Mouse (Mus musculus) hindbrain, postnatal 0 days (tissue): ENCODE measurements at regions not wholly inside any gene's neighbourhood (a gene's known extent, or its start where the extent isn't known, plus 50 kb on each side); places are given as distances from the start of the nearest gene placed in this dataset.

Experiments
- ATAC-seq: fragments of 200-750 bp; cut with Nextera tagmentation; 2 replicates; pipeline ENCODE4 v1.8.0; 2017; ENCODE audit warnings: mild to moderate bottlenecking, moderate TSS enrichment, moderate library complexity
- DNase-seq: peaks from one replicate; pipeline ENCODE4 v3.0.0-alpha.2; 2015; ENCODE audit warnings: low spot score
- H3K27ac ChIP-seq: fragments of 300-500 bp; sonication (generic); 2 replicates; pipeline ENCODE4 v1.5.1; 2014; ENCODE audit warnings: mild to moderate bottlenecking
- H3K27me3 ChIP-seq: fragments of 300-500 bp; sonication (generic); 2 replicates; pipeline ENCODE4 v1.6.1; 2014; ENCODE audit warnings: low read length, mixed read lengths; ENCODE audit not compliant: insufficient read depth
- H3K36me3 ChIP-seq: fragments of 300-500 bp; sonication (generic); 2 replicates; pipeline ENCODE4 v1.6.1; 2014; ENCODE audit warnings: low read length, mixed read lengths; ENCODE audit not compliant: insufficient read depth
- H3K4me1 ChIP-seq: fragments of 300-500 bp; sonication (generic); 2 replicates; pipeline ENCODE4 v1.6.1; 2014; ENCODE audit warnings: antibody characterized with exemption, low read length, mixed read lengths; ENCODE audit not compliant: insufficient read depth
- H3K4me2 ChIP-seq: fragments of 300-500 bp; sonication (generic); 2 replicates; pipeline ENCODE4 v1.6.1; 2014; ENCODE audit warnings: low read depth, mild to moderate bottlenecking, low read length, moderate library complexity, mixed read lengths
- H3K4me3 ChIP-seq: fragments of 300-500 bp; sonication (generic); 2 replicates; pipeline ENCODE4 v1.5.1; 2014; ENCODE audit warnings: low read length
- H3K9ac ChIP-seq: fragments of 300-500 bp; sonication (generic); replicated peaks from 2 replicates; pipeline ENCODE4 v1.6.1; 2014; ENCODE audit warnings: mild to moderate bottlenecking, low read length, moderate library complexity, mixed read lengths
- H3K9me3 ChIP-seq: fragments of 300-500 bp; sonication (generic); 2 replicates; pipeline ENCODE4 v1.6.1; 2016; ENCODE audit warnings: low read length, mixed read lengths
- CTCF ChIP-seq: IDR thresholded peaks from 2 replicates; pipeline ENCODE4 v1.5.1; 2016; ENCODE audit warnings: antibody characterized with exemption, control low read depth, low read depth
- WGBS: fragments of 180-500 bp; shearing (Covaris S2); extraction: QIAGEN DNeasy Blood & Tissue Kit; methylation state at CpG from one replicate; pipeline ENCODE4 v1.1.7; 2014; 5-methylcytosine and 5-hydroxymethylcytosine counted together

- no peak overlapping the region for H3K4me2 ChIP-seq
- H3K9ac ChIP-seq = no peak overlapping the region
- DNase-seq = no peak
- TF ChIP-seq CTCF = no peak
- H3K27me3 ChIP-seq = no peaks in the 10 kb centered on the region
- no peak overlapping the region for H3K4me3 ChIP-seq
- no peak overlapping the region for H3K27ac ChIP-seq
- H3K36me3 ChIP-seq = no peaks in the 10 kb centered on the region
- no peaks in the 10 kb centered on the region for H3K4me1 ChIP-seq
- WGBS = 56% methylated on average over 10 of the region's 10 CpGs
- no peak for ATAC-seq
- H3K9me3 ChIP-seq = no peaks in the 10 kb centered on the region
Measured at GRCm38 (mm10) chr8:8416092-8416701, 244.8 kb downstream of the Efnb2 start.

- TF ChIP-seq CTCF = no peak
- no peak for DNase-seq
- H3K4me3 ChIP-seq = no peak overlapping the region
- no peak overlapping the region for H3K9ac ChIP-seq
- H3K27me3 ChIP-seq = no peaks in the 10 kb centered on the region
- no peaks in the 10 kb centered on the region for H3K36me3 ChIP-seq
- no peaks in the 10 kb centered on the region for H3K4me1 ChIP-seq
- WGBS = 83% methylated on average over 3 of the region's 3 CpGs
- ATAC-seq = no peak
- no peak overlapping the region for H3K4me2 ChIP-seq
- no peak overlapping the region for H3K27ac ChIP-seq
- no peaks in the 10 kb centered on the region for H3K9me3 ChIP-seq
Measured at GRCm38 (mm10) chr8:8407357-8407756, 253.7 kb downstream of the Efnb2 start.

GRCm38 (mm10) chr8:8403410-8403809, 257.6 kb downstream of the Efnb2 start:
- no peaks in the 10 kb centered on the region for H3K36me3 ChIP-seq
- ATAC-seq = no peak
- no peak overlapping the region for H3K9ac ChIP-seq
- no peak for DNase-seq
- TF ChIP-seq CTCF = no peak
- no peaks in the 10 kb centered on the region for H3K4me1 ChIP-seq
- 79% methylated on average over 3 of the region's 3 CpGs for WGBS
- H3K9me3 ChIP-seq = no peaks in the 10 kb centered on the region
- H3K27ac ChIP-seq = no peak overlapping the region
- H3K4me3 ChIP-seq = no peak overlapping the region
- no peaks in the 10 kb centered on the region for H3K27me3 ChIP-seq
- H3K4me2 ChIP-seq = no peak overlapping the region

GRCm38 (mm10) chr8:8392303-8392702, 268.7 kb downstream of the Efnb2 start:
- H3K27ac ChIP-seq = no peak overlapping the region

GRCm38 (mm10) chr8:8391321-8391720, 269.7 kb downstream of the Efnb2 start:
- ATAC-seq = no peak

More at GRCm38 (mm10) chr8:8392303-8392702, 268.7 kb downstream of the Efnb2 start:
- no peaks in the 10 kb centered on the region for H3K36me3 ChIP-seq
- DNase-seq (peak; percentile 10), ATAC-seq (no peak)
- H3K4me2 ChIP-seq = no peak overlapping the region
- H3K9me3 ChIP-seq = no peaks in the 10 kb centered on the region
- no peaks in the 10 kb centered on the region for H3K4me1 ChIP-seq
- TF ChIP-seq CTCF = no peak
- no peak overlapping the region for H3K9ac ChIP-seq
- H3K27me3 ChIP-seq = no peaks in the 10 kb centered on the region
- no peak overlapping the region for H3K4me3 ChIP-seq
- WGBS = 54% methylated on average over 5 of the region's 5 CpGs

GRCm38 (mm10) chr8:8378248-8378647, 282.8 kb downstream of the Efnb2 start:
- WGBS = 63% methylated on average over 4 of the region's 4 CpGs
- no peaks in the 10 kb centered on the region for H3K36me3 ChIP-seq
- no peak overlapping the region for H3K4me2 ChIP-seq
- H3K27ac ChIP-seq = no peak overlapping the region
- no peak overlapping the region for H3K9ac ChIP-seq
- no peak for ATAC-seq
- no peaks in the 10 kb centered on the region for H3K4me1 ChIP-seq
- H3K27me3 ChIP-seq = no peaks in the 10 kb centered on the region
- no peak for TF ChIP-seq CTCF
- H3K4me3 ChIP-seq = no peak overlapping the region
- H3K9me3 ChIP-seq = no peaks in the 10 kb centered on the region
- peak; percentile 4 for DNase-seq

More at GRCm38 (mm10) chr8:8391321-8391720, 269.7 kb downstream of the Efnb2 start:
- H3K27ac ChIP-seq = no peak overlapping the region
- no peak for TF ChIP-seq CTCF
- H3K9ac ChIP-seq = no peak overlapping the region
- no peaks in the 10 kb centered on the region for H3K27me3 ChIP-seq
- H3K4me1 ChIP-seq = no peaks in the 10 kb centered on the region
- no peak for DNase-seq
- no peaks in the 10 kb centered on the region for H3K9me3 ChIP-seq
- no peak overlapping the region for H3K4me2 ChIP-seq
- H3K4me3 ChIP-seq = no peak overlapping the region
- 76% methylated on average over 9 of the region's 9 CpGs for WGBS
- H3K36me3 ChIP-seq = no peaks in the 10 kb centered on the region

- Histone ChIP-seq H3K4me2 (no peak overlapping the region), H3K4me3 (no peak overlapping the region), H3K9ac (no peak overlapping the region), H3K4me1 (no peaks in the 10 kb centered on the region), H3K36me3 (no peaks in the 10 kb centered on the region), H3K27ac (no peak overlapping the region), H3K9me3 (no peaks in the 10 kb centered on the region), H3K27me3 (no peaks in the 10 kb centered on the region)
- ATAC-seq (peak; percentile 58; the same call in 1 of the 2 replicates), DNase-seq (peak; percentile 45)
- TF ChIP-seq CTCF = no peak
- 59% methylated on average over 3 of the region's 3 CpGs for WGBS
Measured at GRCm38 (mm10) chr8:8376791-8377190, 284.3 kb downstream of the Efnb2 start.
